Comparison of ENCODE assay signal across 12 mouse cellular contexts in the genomic region with DNA sequence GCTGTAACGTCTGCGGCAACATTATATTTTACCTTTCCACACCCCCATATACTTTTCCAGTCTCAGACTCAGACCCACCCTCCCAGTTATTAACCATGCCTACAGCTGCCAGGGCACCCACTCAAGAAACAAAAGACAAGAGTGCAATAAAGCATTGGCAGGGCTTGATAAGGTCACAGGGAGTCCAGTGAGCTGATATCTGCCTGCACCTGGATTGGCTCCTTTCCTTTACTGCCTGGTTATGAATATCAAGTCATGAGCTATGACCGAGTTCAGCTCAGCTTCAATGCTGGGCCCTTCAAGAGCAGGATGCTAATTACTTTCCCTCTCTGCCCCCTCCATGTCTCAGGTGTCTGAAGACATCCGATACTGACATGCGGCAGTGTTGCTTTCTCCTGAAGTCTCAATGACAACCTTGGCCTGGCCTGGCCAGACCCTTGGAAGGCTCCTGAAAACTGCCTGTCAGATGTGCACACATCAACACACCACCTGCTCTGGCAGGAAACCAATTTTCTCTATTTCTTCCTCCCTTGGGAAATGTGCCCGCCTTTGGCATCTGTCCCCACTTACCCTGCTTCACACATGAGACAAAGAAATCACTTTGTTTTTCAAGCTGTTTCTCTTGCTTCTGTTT.
DNase-seq lines count a peak whose midpoint lies in the region; ATAC-seq and TF ChIP-seq lines count a peak whose summit lies in the region.
"Had no signal": no experiment of that assay in that cellular context is flagged by ENCODE, and none has a peak within 500 bp of the region (broad histone marks: within the 10 kb centered on the region; RNA-seq: fewer than 3 reads in every experiment).

No protein-coding gene starts in this region.

- 44% methylated on average over 6 of the region's 6 CpGs for WGBS in kidney, postnatal 0 days
- WGBS in embryonic facial prominence, embryonic 14.5 days = 61% methylated on average over 6 of the region's 6 CpGs
- WGBS in stomach, embryonic 14.5 days = 73% methylated on average over 6 of the region's 6 CpGs
- 71% methylated on average over 6 of the region's 6 CpGs for WGBS in lung, postnatal 0 days

- H3K9me3 ChIP-seq in kidney, postnatal 0 days (replicated peaks; ENCODE audit: low read length) = no peaks in the 10 kb centered on the region
- 0 out of 2 replicates have a peak, but pooled peaks cover 4% of the 10 kb centered on the region for H3K9me3 ChIP-seq in embryonic facial prominence, embryonic 14.5 days (ENCODE audit: control insufficient read depth, low read length)
- no peaks in the 10 kb centered on the region for H3K9me3 ChIP-seq in stomach, embryonic 14.5 days (ENCODE audit: control insufficient read depth, low read depth, low read length)
- no peaks in the 10 kb centered on the region for H3K9me3 ChIP-seq in lung, postnatal 0 days (ENCODE audit: low read length)
- H3K9me3 ChIP-seq: neural tube, embryonic 15.5 days had no signal

- no peak for TF ChIP-seq CTCF in kidney, postnatal 0 days (IDR thresholded peaks at IDR 0.05; ENCODE audit: low read depth)
- TF ChIP-seq CTCF in lung, postnatal 0 days (IDR thresholded peaks at IDR 0.05) = no peak

- no peak for TF ChIP-seq EP300 in lung, postnatal 0 days (IDR thresholded peaks at IDR 0.05)

- no peak overlapping the region for H3K4me3 ChIP-seq in kidney, postnatal 0 days (replicated peaks; ENCODE audit: low read depth, low read length)
- H3K4me3 ChIP-seq in embryonic facial prominence, embryonic 14.5 days (ENCODE audit: low read depth, low read length) = no peak overlapping the region
- no peak overlapping the region for H3K4me3 ChIP-seq in stomach, embryonic 14.5 days (ENCODE audit: low read depth, low read length)
- H3K4me3 ChIP-seq in lung, postnatal 0 days (ENCODE audit: low read depth, low read length) = no peak overlapping the region
- H3K4me3 ChIP-seq: neural tube, embryonic 15.5 days had no signal

- ATAC-seq in kidney, postnatal 0 days (replicated peaks; ENCODE audit: low FRiP score, low read depth) = no peak
- peak; percentile 84 for ATAC-seq in embryonic facial prominence, embryonic 14.5 days (ENCODE audit: low read depth)
- peak; percentile 53; the same call in 1 of the 2 replicates for ATAC-seq in stomach, embryonic 14.5 days (ENCODE audit: insufficient number of reproducible peaks, insufficient read depth, low FRiP score, low read depth)
- no peak for ATAC-seq in lung, postnatal 0 days
- ATAC-seq: Patski had no signal

- no peak overlapping the region for H3K4me2 ChIP-seq in kidney, postnatal 0 days (ENCODE audit: low read length)
- H3K4me2 ChIP-seq in embryonic facial prominence, embryonic 14.5 days (ENCODE audit: low read depth, low read length) = no peak overlapping the region
- no peak overlapping the region for H3K4me2 ChIP-seq in stomach, embryonic 14.5 days (replicated peaks; ENCODE audit: low read depth, low read length)
- H3K4me2 ChIP-seq in lung, postnatal 0 days (replicated peaks; ENCODE audit: low read depth, low read length) = no peak overlapping the region
- H3K4me2 ChIP-seq: neural tube, embryonic 15.5 days had no signal

- no peaks in the 10 kb centered on the region for H3K4me1 ChIP-seq in kidney, postnatal 0 days (replicated peaks; ENCODE audit: insufficient read depth, low read length)
- no peaks in the 10 kb centered on the region for H3K4me1 ChIP-seq in embryonic facial prominence, embryonic 14.5 days (ENCODE audit: control insufficient read depth, insufficient read depth, low read length)
- H3K4me1 ChIP-seq in stomach, embryonic 14.5 days (ENCODE audit: control insufficient read depth, insufficient read depth, low read length) = no peaks in the 10 kb centered on the region
- no peaks in the 10 kb centered on the region for H3K4me1 ChIP-seq in lung, postnatal 0 days (ENCODE audit: insufficient read depth, low read depth, low read length)
- H3K4me1 ChIP-seq: neural tube, embryonic 15.5 days had no signal

- H3K27ac ChIP-seq in kidney, postnatal 0 days = no peak overlapping the region
- no peak overlapping the region for H3K27ac ChIP-seq in embryonic facial prominence, embryonic 14.5 days (replicated peaks; ENCODE audit: low read depth, low read length)
- no peak overlapping the region for H3K27ac ChIP-seq in stomach, embryonic 14.5 days (ENCODE audit: low read length)
- no peak overlapping the region for H3K27ac ChIP-seq in lung, postnatal 0 days (ENCODE audit: low read length)
- H3K27ac ChIP-seq: neural tube, embryonic 15.5 days had no signal

- no peak overlapping the region for H3K9ac ChIP-seq in kidney, postnatal 0 days (ENCODE audit: low read depth, low read length)
- no peak overlapping the region for H3K9ac ChIP-seq in embryonic facial prominence, embryonic 14.5 days (ENCODE audit: low read depth, low read length)
- no peak overlapping the region for H3K9ac ChIP-seq in stomach, embryonic 14.5 days (replicated peaks; ENCODE audit: low read depth, low read length)
- no peak overlapping the region for H3K9ac ChIP-seq in lung, postnatal 0 days (replicated peaks; ENCODE audit: low read depth)
- H3K9ac ChIP-seq: neural tube, embryonic 15.5 days had no signal

- no peaks in the 10 kb centered on the region for H3K36me3 ChIP-seq in kidney, postnatal 0 days (ENCODE audit: insufficient read depth, low read length)
- H3K36me3 ChIP-seq in embryonic facial prominence, embryonic 14.5 days (ENCODE audit: control insufficient read depth, insufficient read depth, low read length) = no peaks in the 10 kb centered on the region
- no peaks in the 10 kb centered on the region for H3K36me3 ChIP-seq in stomach, embryonic 14.5 days (ENCODE audit: control insufficient read depth, insufficient read depth, low read length)
- H3K36me3 ChIP-seq in lung, postnatal 0 days (ENCODE audit: insufficient read depth, low read length) = no peaks in the 10 kb centered on the region
- H3K36me3 ChIP-seq: neural tube, embryonic 15.5 days had no signal

- DNase-seq in gastrocnemius, adult 18-20 months (ENCODE audit: low spot score) = peak; percentile 33
- no peak for DNase-seq in gastrocnemius, postnatal 4 days (ENCODE audit: low spot score in 2 of 2)
- DNase-seq in kidney, postnatal 0 days (ENCODE audit: low spot score) = peak; percentile 14
- DNase-seq in kidney, postnatal 25 days = no peak
- DNase-seq in embryonic facial prominence, embryonic 14.5 days (ENCODE audit: low spot score) = peak; percentile 51
- no peak for DNase-seq in lung, postnatal 0 days (ENCODE audit: low spot score)
- no peak for DNase-seq in retina, embryonic 14.5 days (ENCODE audit: low spot score)
- DNase-seq: adrenal gland, postnatal 14 days; kidney, postnatal 14 days had no signal

- H3K27me3 ChIP-seq in kidney, postnatal 0 days (ENCODE audit: insufficient read depth, low read length) = no peaks in the 10 kb centered on the region
- no peaks in the 10 kb centered on the region for H3K27me3 ChIP-seq in embryonic facial prominence, embryonic 14.5 days (replicated peaks; ENCODE audit: control insufficient read depth, insufficient read depth, low read length)
- no peaks in the 10 kb centered on the region for H3K27me3 ChIP-seq in stomach, embryonic 14.5 days (ENCODE audit: control insufficient read depth, insufficient read depth, low read length)
- H3K27me3 ChIP-seq in lung, postnatal 0 days (replicated peaks; ENCODE audit: insufficient read depth, low read length) = no peaks in the 10 kb centered on the region
- H3K27me3 ChIP-seq: neural tube, embryonic 15.5 days; Patski had no signal

Comparison
In these comparisons a context has a peak if more than half of its experiments do, and no peak if none do; other contexts are left out.
1. DNase-seq: peak in gastrocnemius, adult 18-20 months (single experiment), kidney, postnatal 0 days (single experiment) and embryonic facial prominence, embryonic 14.5 days (single experiment); none in gastrocnemius, postnatal 4 days (0 of 2), kidney, postnatal 25 days (0 of 2), lung, postnatal 0 days (single experiment) and retina, embryonic 14.5 days (single experiment).
2. ATAC-seq: peak in embryonic facial prominence, embryonic 14.5 days (single experiment) and stomach, embryonic 14.5 days (single experiment); none in kidney, postnatal 0 days (single experiment) and lung, postnatal 0 days (single experiment).